Mouse (Mus musculus) spleen, adult 2 months (tissue): Measurements from ENCODE around the gene Gm37240.

ENCODE experiments used
- CTCF ChIP-seq: fragments of 200-500 bp; IDR thresholded peaks from 2 replicates; pipeline ENCODE4 v1.5.1; 2011; ENCODE audit warnings: mild to moderate bottlenecking, inconsistent platforms; ENCODE audit not compliant: insufficient read depth, insufficient read length, insufficient replicate concordance; ENCODE audit errors: extremely low read depth
- POLR2A ChIP-seq: fragments of 200-500 bp; IDR thresholded peaks from 2 replicates; pipeline ENCODE4 v1.6.1; 2011; ENCODE audit warnings: low read depth, low read length, inconsistent platforms

DNA sequence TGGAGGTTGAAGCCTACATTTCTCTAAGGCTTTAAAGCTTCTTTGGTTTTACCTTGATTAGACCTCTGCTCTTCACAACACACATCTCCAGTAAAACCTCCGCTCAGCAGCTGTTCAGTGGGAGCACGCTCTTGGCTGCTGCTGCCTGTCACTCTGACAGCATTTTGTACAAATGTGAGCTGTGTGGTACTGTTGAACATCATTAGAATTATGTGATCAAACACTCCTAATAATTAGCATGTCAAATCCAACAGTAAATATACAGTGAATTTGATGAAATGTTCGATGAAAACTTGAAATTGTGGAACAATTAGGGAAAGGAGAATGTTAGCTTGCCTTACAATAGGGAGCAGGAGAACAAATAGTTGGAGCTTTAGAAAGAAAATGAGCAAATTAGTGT is 32.3 kb downstream of the Gm37240 start:
- no peak for TF ChIP-seq POLR2A
- no peak for TF ChIP-seq CTCF
